Mouse (Mus musculus) forebrain, embryonic 13.5 days (tissue): ENCODE results near the gene H1fx. TPM values are rescaled to one million over a fixed set of nuclear protein-coding genes. Genes with fewer than 3 reads are reported as not detected.
"Not testable (repeated sequence)": the region's sequence is repeated elsewhere in the genome, so short reads cannot be mapped to it uniquely, and the experiment has no call there.

Experiments used
- ATAC-seq: fragments of 200-750 bp; cut with Nextera tagmentation; 2 replicates; pipeline ENCODE4 v1.8.0; 2017
- H3K27ac ChIP-seq: fragments of 300-500 bp; sonication (generic); 2 replicates; pipeline ENCODE4 v1.5.1; 2015; ENCODE audit warnings: inconsistent platforms, mild to moderate bottlenecking, moderate library complexity
- H3K27me3 ChIP-seq: fragments of 300-500 bp; sonication (generic); 2 replicates; pipeline ENCODE4 v1.6.1; 2015; ENCODE audit warnings: mild to moderate bottlenecking, inconsistent platforms
- H3K36me3 ChIP-seq: fragments of 300-500 bp; sonication (generic); 2 replicates; pipeline ENCODE4 v1.6.1; 2015; ENCODE audit warnings: mild to moderate bottlenecking, inconsistent platforms; ENCODE audit not compliant: poor library complexity, severe bottlenecking
- H3K4me1 ChIP-seq: fragments of 300-500 bp; sonication (generic); 2 replicates; pipeline ENCODE4 v1.6.1; 2015; ENCODE audit warnings: inconsistent platforms
- H3K4me2 ChIP-seq: fragments of 300-500 bp; sonication (generic); 2 replicates; pipeline ENCODE4 v1.6.1; 2015; ENCODE audit warnings: inconsistent platforms, mild to moderate bottlenecking, moderate library complexity
- H3K4me3 ChIP-seq: fragments of 300-500 bp; sonication (generic); 2 replicates; pipeline ENCODE4 v1.5.1; 2015; ENCODE audit warnings: mild to moderate bottlenecking, inconsistent platforms
- H3K9ac ChIP-seq: fragments of 300-500 bp; sonication (generic); 2 replicates; pipeline ENCODE4 v1.6.1; 2015; ENCODE audit warnings: mild to moderate bottlenecking, inconsistent platforms
- H3K9me3 ChIP-seq: fragments of 300-500 bp; sonication (generic); replicated peaks from 2 replicates; pipeline ENCODE4 v1.6.1; 2016; ENCODE audit warnings: inconsistent platforms
- WGBS: fragments of 180-500 bp; shearing (Covaris S2); methylation state at CpG from one replicate; pipeline ENCODE4 v1.1.7; 2015; 5-methylcytosine and 5-hydroxymethylcytosine counted together
- microRNA-seq: library from miRNA; unstranded; fragments of <30 nt; microRNA quantifications from one replicate; pipeline ENCODE4, GENCODE M21; 2016
- polyA plus RNA-seq: library from polyadenylated mRNA; unstranded; fragments of >200 nt; fragmentation: Nextera tagmentation; extraction: Ambion mirVana; gene quantifications from 2 replicates; pipeline ENCODE4 v1.2.1, GENCODE M21; 2015

Gene H1fx
- polyA plus RNA-seq, 1 experiment from 2014 or later = 34.9 TPM

- WGBS = 18% methylated on average over 2 of the region's 2 CpGs
- no peak overlapping the region for H3K9ac ChIP-seq
- H3K27ac ChIP-seq = no peak overlapping the region
- no peaks in the 10 kb centered on the region for H3K36me3 ChIP-seq
- H3K4me3 ChIP-seq = no peak overlapping the region
- H3K4me1 ChIP-seq = no peaks in the 10 kb centered on the region
- H3K4me2 ChIP-seq = no peak overlapping the region
- H3K9me3 ChIP-seq = no peaks in the 10 kb centered on the region
- no peaks in the 10 kb centered on the region for H3K27me3 ChIP-seq
- ATAC-seq = no peak
Observed at GRCm38 (mm10) chr6:87970041-87970440, 11.4 kb downstream of the H1fx start.

GRCm38 (mm10) chr6:87962457-87962856 lies 19.0 kb downstream of the H1fx start:
- WGBS = 62% methylated on average over 4 of the region's 4 CpGs

GRCm38 (mm10) chr6:87942179-87942578 lies 39.3 kb downstream of the H1fx start:
- Histone ChIP-seq H3K9me3 (no peaks in the 10 kb centered on the region), H3K36me3 (peaks cover 4% of the 10 kb centered on the region; the same call in 1 of the 2 replicates), H3K27me3 (no peaks in the 10 kb centered on the region), H3K27ac (no peak overlapping the region), H3K9ac (no peak overlapping the region), H3K4me1 (peaks cover 6% of the 10 kb centered on the region), H3K4me2 (no peak overlapping the region), H3K4me3 (no peak overlapping the region)
- ATAC-seq = no peak
- WGBS = 83% methylated on average over 7 of the region's 7 CpGs

More at GRCm38 (mm10) chr6:87962457-87962856, 19.0 kb downstream of the H1fx start:
- H3K4me2 ChIP-seq, H3K27me3 ChIP-seq, H3K9ac ChIP-seq, H3K27ac ChIP-seq, H3K36me3 ChIP-seq, H3K4me3 ChIP-seq, ATAC-seq, H3K4me1 ChIP-seq: not testable (repeated sequence)
- H3K9me3 ChIP-seq = peaks cover 12% of the 10 kb centered on the region

- Histone ChIP-seq H3K27ac (no peak overlapping the region), H3K9ac (no peak overlapping the region), H3K36me3 (peaks cover 29% of the 10 kb centered on the region), H3K4me3 (no peak overlapping the region), H3K27me3 (no peaks in the 10 kb centered on the region), H3K4me2 (no peak overlapping the region), H3K9me3 (no peaks in the 10 kb centered on the region), H3K4me1 (peaks cover 7% of the 10 kb centered on the region)
- ATAC-seq = no peak
- WGBS = 89% methylated on average over 3 of the region's 3 CpGs
Observed at GRCm38 (mm10) chr6:87938941-87939340, 42.5 kb downstream of the H1fx start.

- Histone ChIP-seq H3K4me3 (no peak overlapping the region), H3K4me2 (no peak overlapping the region), H3K9me3 (no peaks in the 10 kb centered on the region), H3K27ac (peak overlapping the region; percentile 59; the same call in 1 of the 2 replicates), H3K4me1 (peaks cover 7% of the 10 kb centered on the region), H3K36me3 (peaks cover 46% of the 10 kb centered on the region), H3K27me3 (no peaks in the 10 kb centered on the region), H3K9ac (peak overlapping the region; percentile 30; the same call in 1 of the 2 replicates)
- ATAC-seq = peak; percentile 92
- 40% methylated on average over 19 of the region's 19 CpGs for WGBS
Observed at GRCm38 (mm10) chr6:87937178-87937788, 44.2 kb downstream of the H1fx start.

- H3K9me3 ChIP-seq = no peaks in the 10 kb centered on the region
- H3K27ac ChIP-seq = no peak overlapping the region
- H3K4me1 ChIP-seq = peaks cover 7% of the 10 kb centered on the region
- H3K27me3 ChIP-seq = no peaks in the 10 kb centered on the region
- H3K4me3 ChIP-seq = no peak overlapping the region
- H3K9ac ChIP-seq = no peak overlapping the region
- WGBS = 87% methylated on average over 5 of the region's 5 CpGs
- no peak overlapping the region for H3K4me2 ChIP-seq
- H3K36me3 ChIP-seq = peaks cover 56% of the 10 kb centered on the region
- ATAC-seq = no peak
Observed at GRCm38 (mm10) chr6:87935037-87935436, 46.4 kb downstream of the H1fx start.

Small RNA genes lying within 50 kb of the gene (microRNA-seq; reads per million reads assigned to microRNA genes)
- 2.7 reads per million, percentile 1 among the genes with 10 or more reads in this experiment for gene Gm47286

Other genes with a start within 250 kb of the H1fx start
- 0.77 and 0.89 TPM in 2 replicates for gene Gp9, start 203.6 kb downstream of the H1fx start, polyA plus RNA-seq
- 7.4 and 7.9 TPM in 2 replicates for gene Rab43, start 169.5 kb downstream of the H1fx start, polyA plus RNA-seq
- gene Gm45140, start 145.8 kb downstream of the H1fx start, polyA plus RNA-seq = 1.4 and 2.3 TPM in 2 replicates
- 46.5 and 49.8 TPM in 2 replicates for gene Isy1, start 142.8 kb downstream of the H1fx start, polyA plus RNA-seq
- 949 and 1,006 TPM in 2 replicates for gene Cnbp, start 130.5 kb downstream of the H1fx start, polyA plus RNA-seq
- 133 and 151 TPM in 2 replicates for gene Copg1, start 93.8 kb downstream of the H1fx start, polyA plus RNA-seq
- gene Hmces, start 67.7 kb downstream of the H1fx start, polyA plus RNA-seq = 54.6 and 60.4 TPM in 2 replicates
- 233 and 248 TPM in 2 replicates for gene Rab7, start 63.6 kb upstream of the H1fx start, polyA plus RNA-seq
- gene Rpn1, start 102.8 kb upstream of the H1fx start, polyA plus RNA-seq = 212 and 246 TPM in 2 replicates
- 2.3 and 3.2 TPM in 2 replicates for gene Gata2, start 212.3 kb upstream of the H1fx start, polyA plus RNA-seq
- gene Dnajb8, start 240.6 kb upstream of the H1fx start, polyA plus RNA-seq = not detected in 2 replicates